Mouse (Mus musculus) embryonic facial prominence, embryonic 14.5 days (tissue): ENCODE data around the gene Pomgnt1. TPM values are rescaled to one million over a fixed set of nuclear protein-coding genes. Genes with fewer than 3 reads are reported as not detected.

Experiments
- ATAC-seq: fragments of 200-750 bp; cut with Nextera tagmentation; 2 replicates; pipeline ENCODE4 v1.8.0; 2017; ENCODE audit warnings: low read depth, moderate number of reproducible peaks, moderate TSS enrichment
- DNase-seq: peaks from one replicate; pipeline ENCODE4 v3.0.0-alpha.2; 2015; ENCODE audit warnings: low spot score
- H3K27ac ChIP-seq: fragments of 300-500 bp; sonication (generic); replicated peaks from 2 replicates; pipeline ENCODE4 v1.5.1; 2014; ENCODE audit warnings: low read depth, mild to moderate bottlenecking, low read length, moderate library complexity
- H3K27me3 ChIP-seq: fragments of 300-500 bp; sonication (generic); replicated peaks from 2 replicates; pipeline ENCODE4 v1.6.1; 2014; ENCODE audit warnings: low read length; ENCODE audit not compliant: control insufficient read depth, insufficient read depth
- H3K36me3 ChIP-seq: fragments of 300-500 bp; sonication (generic); 2 replicates; pipeline ENCODE4 v1.6.1; 2014; ENCODE audit warnings: low read length, mixed read lengths; ENCODE audit not compliant: control insufficient read depth, insufficient read depth
- H3K4me1 ChIP-seq: fragments of 300-500 bp; sonication (generic); 2 replicates; pipeline ENCODE4 v1.6.1; 2014; ENCODE audit warnings: antibody characterized with exemption, low read length; ENCODE audit not compliant: control insufficient read depth, insufficient read depth
- H3K4me2 ChIP-seq: fragments of 300-500 bp; sonication (generic); 2 replicates; pipeline ENCODE4 v1.6.1; 2014; ENCODE audit warnings: low read depth, mild to moderate bottlenecking, low read length, moderate library complexity, mixed read lengths
- H3K4me3 ChIP-seq: fragments of 300-500 bp; sonication (generic); 2 replicates; pipeline ENCODE4 v1.5.1; 2014; ENCODE audit warnings: low read depth, mild to moderate bottlenecking, low read length
- H3K9ac ChIP-seq: fragments of 300-500 bp; sonication (generic); 2 replicates; pipeline ENCODE4 v1.6.1; 2014; ENCODE audit warnings: low read depth, mild to moderate bottlenecking, low read length, moderate library complexity, mixed read lengths
- H3K9me3 ChIP-seq: fragments of 300-500 bp; sonication (generic); 2 replicates; pipeline ENCODE4 v1.6.1; 2016; ENCODE audit warnings: low read length; ENCODE audit not compliant: control insufficient read depth
- WGBS: fragments of 180-500 bp; shearing (Covaris S2); extraction: QIAGEN DNeasy Blood & Tissue Kit; methylation state at CpG from one replicate; pipeline ENCODE4 v1.1.7; 2014; 5-methylcytosine and 5-hydroxymethylcytosine counted together
- polyA plus RNA-seq: library from polyadenylated mRNA; unstranded; fragments of >200 nt; fragmentation: Nextera tagmentation; extraction: Ambion mirVana; gene quantifications from 2 replicates; pipeline ENCODE4 v1.2.1, GENCODE M21; 2014

Gene Pomgnt1
- 60.4 and 62.7 TPM in 2 replicates for polyA plus RNA-seq

- no peaks in the 10 kb centered on the region for H3K36me3 ChIP-seq
- peak; percentile 98 for DNase-seq
Observed at GRCm38 (mm10) chr4:116123602-116124519, at the start of gene Pomgnt1, which contains the start of gene Rad54l. Pomgnt1 (plus strand) TSS chr4:116123840. Rad54l (minus strand) TSS chr4:116123690.

GRCm38 (mm10) chr4:116074145-116074675 lies 49.4 kb upstream of the Pomgnt1 start:
- H3K4me3 ChIP-seq = peak overlapping the region; percentile 98
- H3K9ac ChIP-seq = peak overlapping the region; percentile 99
- ATAC-seq = no peak
- H3K4me2 ChIP-seq = peak overlapping the region; percentile 78
- peaks cover 16% of the 10 kb centered on the region for H3K36me3 ChIP-seq
- DNase-seq = peak; percentile 52
- H3K27ac ChIP-seq = peak overlapping the region; percentile 98
- peaks cover 25% of the 10 kb centered on the region for H3K4me1 ChIP-seq
- WGBS = 1% methylated on average over 8 of the region's 8 CpGs
- no peaks in the 10 kb centered on the region for H3K9me3 ChIP-seq
- no peaks in the 10 kb centered on the region for H3K27me3 ChIP-seq

More at GRCm38 (mm10) chr4:116123602-116124519, at the start of gene Pomgnt1, which contains the start of gene Rad54l:
- Histone ChIP-seq H3K4me1 (peaks cover 6% of the 10 kb centered on the region), H3K4me3 (peak within 1 kb of the TSS; percentile 63), H3K9ac (peak within 1 kb of the TSS; percentile 76), H3K27me3 (no peaks in the 10 kb centered on the region), H3K9me3 (no peaks in the 10 kb centered on the region), H3K27ac (peak within 1 kb of the TSS; percentile 8; the same call in 1 of the 2 replicates), H3K4me2 (peak within 1 kb of the TSS; percentile 80)
- peak; percentile 98 for ATAC-seq
- 5% methylated on average over 24 of the region's 24 CpGs for WGBS

DNA sequence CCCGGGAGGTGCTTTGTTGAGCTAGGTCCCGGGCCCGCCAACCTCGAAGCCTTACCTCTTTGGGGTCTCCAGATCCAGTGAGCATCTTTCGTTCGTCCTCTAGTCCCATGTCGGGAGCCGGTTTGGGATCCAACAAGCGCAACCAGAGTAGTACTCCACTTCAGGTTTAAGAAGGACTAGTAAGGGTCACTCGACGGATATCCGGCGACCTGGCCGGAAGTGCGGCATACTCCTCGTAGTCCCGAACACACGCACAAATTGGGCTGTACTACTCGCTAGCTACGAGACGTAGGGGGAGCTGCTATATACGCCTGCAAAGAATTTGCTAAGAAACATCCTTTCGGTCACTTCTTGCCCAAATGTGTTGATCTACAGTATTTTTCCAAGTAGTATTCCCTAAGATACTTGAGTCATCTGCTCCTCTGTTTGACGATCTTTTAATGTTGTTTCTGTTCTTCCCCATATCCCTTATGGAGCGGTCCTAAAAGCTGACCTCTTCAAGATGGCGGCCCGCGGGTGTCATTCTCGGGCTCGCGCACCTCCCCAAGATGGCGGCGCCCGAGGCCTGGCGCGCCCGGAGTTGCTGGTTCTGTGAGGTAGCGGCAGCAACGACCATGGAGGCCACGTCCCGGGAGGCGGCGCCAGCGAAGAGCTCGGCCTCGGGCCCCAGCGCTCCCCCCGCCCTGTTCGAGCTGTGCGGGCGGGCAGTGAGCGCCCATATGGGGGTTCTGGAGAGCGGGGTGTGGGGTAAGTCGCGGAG lies 48.6 kb upstream of the Pomgnt1 start, which contains the start of the genes Uqcrh and Lrrc41:
Uqcrh (minus strand) TSS at position 211 of the 760 bp plus-strand sequence.
Lrrc41 (plus strand) TSS at position 409 of the 760 bp plus-strand sequence.
- ATAC-seq (peak; percentile 95), DNase-seq (peak; percentile 98)
- WGBS = under 1% methylated on average over 50 of the region's 55 CpGs
- Histone ChIP-seq H3K4me2 (peak within 1 kb of the TSS; percentile 78), H3K27ac (peak within 1 kb of the TSS; percentile 98), H3K9ac (peak within 1 kb of the TSS; percentile 99), H3K9me3 (no peaks in the 10 kb centered on the region), H3K4me1 (peaks cover 25% of the 10 kb centered on the region), H3K36me3 (peaks cover 14% of the 10 kb centered on the region), H3K27me3 (no peaks in the 10 kb centered on the region), H3K4me3 (peak within 1 kb of the TSS; percentile 98)

- H3K4me3 ChIP-seq = peak overlapping the region; percentile 98
- H3K27me3 ChIP-seq = no peaks in the 10 kb centered on the region
- peak overlapping the region; percentile 64 for H3K4me2 ChIP-seq
- peak overlapping the region; percentile 99 for H3K9ac ChIP-seq
- peaks cover 25% of the 10 kb centered on the region for H3K4me1 ChIP-seq
- no peaks in the 10 kb centered on the region for H3K9me3 ChIP-seq
- ATAC-seq (peak; percentile 69), DNase-seq (peak; percentile 72)
- WGBS = 0% methylated on average over 24 of the region's 77 CpGs
- peaks cover 15% of the 10 kb centered on the region for H3K36me3 ChIP-seq
- peak overlapping the region; percentile 98 for H3K27ac ChIP-seq
Observed at GRCm38 (mm10) chr4:116075631-116076368, 47.8 kb upstream of the Pomgnt1 start.

DNA sequence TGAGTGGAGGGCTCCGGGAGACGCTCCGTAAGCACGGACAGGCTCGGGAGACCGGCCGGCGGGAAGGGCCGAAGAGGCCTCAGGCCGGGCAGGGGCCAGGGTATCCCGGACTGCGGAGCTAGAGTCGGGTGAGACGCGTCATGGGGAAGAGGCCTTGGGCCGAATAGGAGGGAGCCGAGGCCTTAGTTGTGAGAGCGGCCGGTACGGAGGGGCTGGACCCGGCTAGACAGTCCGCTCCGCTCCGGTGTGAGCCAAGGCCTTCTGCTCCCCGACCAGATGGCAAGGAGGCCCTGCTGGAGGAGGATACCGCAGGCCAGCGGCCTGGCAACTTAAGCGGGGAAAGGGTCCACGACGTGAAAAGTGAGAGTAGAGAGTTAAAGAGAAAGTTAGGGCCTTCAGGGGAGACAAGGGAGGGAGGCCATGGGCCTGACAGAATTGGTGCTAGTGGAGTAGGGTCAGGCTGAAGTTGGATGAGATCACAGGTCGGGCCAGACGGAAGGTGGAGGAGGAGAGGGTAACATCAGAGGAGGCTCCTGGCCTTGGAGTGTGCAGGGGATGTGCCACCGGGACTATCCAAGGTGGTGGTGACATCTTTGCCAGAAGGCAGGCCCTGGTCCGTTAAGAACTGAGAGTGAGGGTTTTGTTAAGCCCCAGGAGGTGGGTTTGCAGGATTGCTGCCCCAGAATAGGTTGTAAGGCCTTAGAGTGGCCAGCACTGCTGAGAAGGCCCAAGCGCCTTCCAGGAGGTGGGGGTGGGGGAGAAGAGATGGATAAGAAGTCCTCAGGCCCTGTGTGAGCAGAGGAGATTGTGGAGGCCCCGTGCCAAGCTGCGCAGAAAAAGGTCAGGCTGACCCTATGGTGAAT lies 47.0 kb upstream of the Pomgnt1 start:
- peaks cover 25% of the 10 kb centered on the region for H3K4me1 ChIP-seq
- WGBS = 3% methylated on average over 37 of the region's 37 CpGs
- DNase-seq = peak; percentile 34
- peak; percentile 6 for ATAC-seq
- no peaks in the 10 kb centered on the region for H3K27me3 ChIP-seq
- H3K36me3 ChIP-seq = peaks cover 23% of the 10 kb centered on the region
- peak overlapping the region; percentile 98 for H3K4me3 ChIP-seq
- peak overlapping the region; percentile 99 for H3K9ac ChIP-seq
- no peaks in the 10 kb centered on the region for H3K9me3 ChIP-seq
- peak overlapping the region; percentile 98 for H3K27ac ChIP-seq
- H3K4me2 ChIP-seq = peak overlapping the region; percentile 64

- no peak for ATAC-seq
- Histone ChIP-seq H3K27ac (peak overlapping the region; percentile 98), H3K4me2 (peak overlapping the region; percentile 64), H3K36me3 (peaks cover 32% of the 10 kb centered on the region), H3K27me3 (no peaks in the 10 kb centered on the region), H3K9me3 (no peaks in the 10 kb centered on the region), H3K9ac (peak overlapping the region; percentile 99), H3K4me1 (peaks cover 25% of the 10 kb centered on the region), H3K4me3 (peak overlapping the region; percentile 98)
- no peak for DNase-seq
- WGBS = 61% methylated on average over 3 of the region's 3 CpGs
Observed at GRCm38 (mm10) chr4:116077240-116078095, 46.2 kb upstream of the Pomgnt1 start.
